ENCODE assay signal across 8 mouse cellular contexts in genomic region chr2:18047646-18048452, GRCm38 (mm10). TPM values are rescaled to one million over a fixed set of nuclear protein-coding genes. Genes with fewer than 3 reads are reported as not detected.
DNase-seq lines count a peak whose midpoint lies in the region; ATAC-seq and TF ChIP-seq lines count a peak whose summit lies in the region.

No protein-coding gene starts in this region.

- H3K36me3 ChIP-seq in embryonic facial prominence, embryonic 15.5 days, result no peaks in the 10 kb centered on the region
- no peaks in the 10 kb centered on the region for H3K36me3 ChIP-seq in heart, embryonic 14.5 days (ENCODE audit: control insufficient read depth, insufficient read depth, low read length)
- no peaks in the 10 kb centered on the region for H3K36me3 ChIP-seq in kidney, postnatal 0 days (ENCODE audit: insufficient read depth, low read length)
- no peaks in the 10 kb centered on the region for H3K36me3 ChIP-seq in liver, embryonic 15.5 days (replicated peaks)
- no peaks in the 10 kb centered on the region for H3K36me3 ChIP-seq in neural tube, embryonic 11.5 days (ENCODE audit: control insufficient read depth, insufficient read depth, low read length)

- peak overlapping the region; percentile 99 for H3K27ac ChIP-seq in embryonic facial prominence, embryonic 15.5 days (replicated peaks)
- H3K27ac ChIP-seq in heart, embryonic 14.5 days (replicated peaks in 1 of 2; ENCODE audit: control insufficient read depth in 1 of 2, insufficient read depth in 1 of 2, low read depth in 2 of 2, low read length in 2 of 2), result peak overlapping the region; percentile 97 to 99
- H3K27ac ChIP-seq in kidney, postnatal 0 days, result peak overlapping the region; percentile 99
- H3K27ac ChIP-seq in liver, embryonic 15.5 days (replicated peaks), result peak overlapping the region; percentile 75
- peak overlapping the region; percentile 100 for H3K27ac ChIP-seq in neural tube, embryonic 11.5 days (ENCODE audit: low read depth, low read length)

- peak; percentile 79 for ATAC-seq in embryonic facial prominence, embryonic 15.5 days (ENCODE audit: insufficient number of reproducible peaks, low FRiP score, low TSS enrichment, low read depth)
- peak; percentile 75 for ATAC-seq in heart, embryonic 14.5 days (ENCODE audit: insufficient number of reproducible peaks, insufficient read depth, low FRiP score, low read depth)
- peak; percentile 80 for ATAC-seq in kidney, postnatal 0 days (replicated peaks; ENCODE audit: low FRiP score, low read depth)
- peak; percentile 86 for ATAC-seq in liver, embryonic 15.5 days (ENCODE audit: insufficient read depth)
- peak; percentile 59 for ATAC-seq in neural tube, embryonic 11.5 days (ENCODE audit: insufficient read depth, low FRiP score, low TSS enrichment)

- H3K4me1 ChIP-seq in embryonic facial prominence, embryonic 15.5 days, result peaks cover 42% of the 10 kb centered on the region
- peaks cover 7 to 22% of the 10 kb centered on the region in 2 experiments; a peak in 3 of 4 replicates for H3K4me1 ChIP-seq in heart, embryonic 14.5 days (ENCODE audit: control insufficient read depth in 2 of 2, insufficient read depth in 2 of 2, low read length in 2 of 2)
- H3K4me1 ChIP-seq in kidney, postnatal 0 days (replicated peaks; ENCODE audit: insufficient read depth, low read length), result peaks cover 12% of the 10 kb centered on the region; the same call in 1 of the 2 replicates
- peaks cover 32% of the 10 kb centered on the region for H3K4me1 ChIP-seq in liver, embryonic 15.5 days (replicated peaks)
- H3K4me1 ChIP-seq in neural tube, embryonic 11.5 days (ENCODE audit: control insufficient read depth, insufficient read depth, low read length), result peaks cover 25% of the 10 kb centered on the region

- TF ChIP-seq CTCF in kidney, postnatal 0 days (IDR thresholded peaks at IDR 0.05; ENCODE audit: low read depth), result no peak

- H3K4me3 ChIP-seq in embryonic facial prominence, embryonic 15.5 days (replicated peaks), result peak overlapping the region; percentile 79
- peak overlapping the region; percentile 80 to 89 for H3K4me3 ChIP-seq in heart, embryonic 14.5 days (ENCODE audit: control insufficient read depth in 1 of 2, insufficient read depth in 1 of 2, low read depth in 1 of 2, low read length in 2 of 2)
- H3K4me3 ChIP-seq in kidney, postnatal 0 days (replicated peaks; ENCODE audit: low read depth, low read length), result peak overlapping the region; percentile 95
- H3K4me3 ChIP-seq in liver, embryonic 15.5 days (replicated peaks), result peak overlapping the region; percentile 64
- peak overlapping the region; percentile 99 for H3K4me3 ChIP-seq in neural tube, embryonic 11.5 days (ENCODE audit: low read depth, low read length)

- no peaks in the 10 kb centered on the region for H3K9me3 ChIP-seq in embryonic facial prominence, embryonic 15.5 days (replicated peaks)
- no peaks in the 10 kb centered on the region for H3K9me3 ChIP-seq in heart, embryonic 14.5 days (ENCODE audit: control insufficient read depth, low read length)
- H3K9me3 ChIP-seq in kidney, postnatal 0 days (replicated peaks; ENCODE audit: low read length), result no peaks in the 10 kb centered on the region
- no peaks in the 10 kb centered on the region for H3K9me3 ChIP-seq in liver, embryonic 15.5 days (replicated peaks)
- no peaks in the 10 kb centered on the region for H3K9me3 ChIP-seq in neural tube, embryonic 11.5 days (ENCODE audit: control insufficient read depth, low read length)

- peak; percentile 61 to 70 for DNase-seq in B cell, adult 2 months
- peak; percentile 76 for DNase-seq in adrenal gland, postnatal 25 days
- peak; percentile 90 for DNase-seq in kidney, postnatal 0 days (ENCODE audit: low spot score)
- peak; percentile 80 for DNase-seq in neural tube, embryonic 11.5 days (ENCODE audit: low spot score)
- DNase-seq in thymus, postnatal 0 days (ENCODE audit: low spot score), result peak; percentile 53

- no peaks in the 10 kb centered on the region for H3K27me3 ChIP-seq in embryonic facial prominence, embryonic 15.5 days
- H3K27me3 ChIP-seq in heart, embryonic 14.5 days (ENCODE audit: control insufficient read depth, insufficient read depth, low read length), result no peaks in the 10 kb centered on the region
- H3K27me3 ChIP-seq in kidney, postnatal 0 days (ENCODE audit: insufficient read depth, low read length), result no peaks in the 10 kb centered on the region
- peaks cover 96% of the 10 kb centered on the region for H3K27me3 ChIP-seq in liver, embryonic 15.5 days
- H3K27me3 ChIP-seq in neural tube, embryonic 11.5 days (ENCODE audit: control insufficient read depth, insufficient read depth, low read length), result no peaks in the 10 kb centered on the region

- H3K9ac ChIP-seq in embryonic facial prominence, embryonic 15.5 days, result peak overlapping the region; percentile 96
- H3K9ac ChIP-seq in heart, embryonic 14.5 days (ENCODE audit: low read length), result peak overlapping the region; percentile 99
- H3K9ac ChIP-seq in kidney, postnatal 0 days (ENCODE audit: low read depth, low read length), result peak overlapping the region; percentile 97
- peak overlapping the region; percentile 52 for H3K9ac ChIP-seq in liver, embryonic 15.5 days
- peak overlapping the region; percentile 100 for H3K9ac ChIP-seq in neural tube, embryonic 11.5 days (ENCODE audit: low read length)

- peak overlapping the region; percentile 73 for H3K4me2 ChIP-seq in embryonic facial prominence, embryonic 15.5 days (replicated peaks)
- H3K4me2 ChIP-seq in heart, embryonic 14.5 days (ENCODE audit: low read length), result peak overlapping the region; percentile 94
- peak overlapping the region; percentile 88 for H3K4me2 ChIP-seq in kidney, postnatal 0 days (ENCODE audit: low read length)
- peak overlapping the region; percentile 85 for H3K4me2 ChIP-seq in liver, embryonic 15.5 days
- H3K4me2 ChIP-seq in neural tube, embryonic 11.5 days (ENCODE audit: low read depth), result peak overlapping the region; percentile 84

- under 1% methylated on average over 70 of the region's 70 CpGs for WGBS in embryonic facial prominence, embryonic 15.5 days
- WGBS in heart, embryonic 14.5 days, result under 1% methylated on average over 70 of the region's 70 CpGs
- under 1% methylated on average over 61 of the region's 70 CpGs for WGBS in kidney, postnatal 0 days
- WGBS in liver, embryonic 15.5 days (ENCODE audit: insufficient replicate concordance), result under 1% methylated on average over 70 of the region's 70 CpGs
- WGBS in neural tube, embryonic 11.5 days, result under 1% methylated on average over 63 of the region's 70 CpGs

RNA-seq across cellular contexts. Expression of gene Skida1, which starts 1.0 kb away (rescaled TPM):
- total RNA-seq in adrenal gland, postnatal 25 days (2021), result 4.2 and 5.4 TPM in 2 replicates
- 5.7 and 6.1 TPM in 2 replicates for polyA plus RNA-seq in embryonic facial prominence, embryonic 15.5 days (2015; fragmentation: Nextera tagmentation; extraction: Ambion mirVana)
- 4.7 and 6.4 TPM in 2 replicates for polyA plus RNA-seq in heart, embryonic 14.5 days (2014; fragmentation: Nextera tagmentation; extraction: Ambion mirVana)
- 7.7 and 7.8 TPM in 2 replicates for polyA plus RNA-seq in kidney, postnatal 0 days (2015; fragmentation: Nextera tagmentation; extraction: Ambion mirVana)
- 0.37 and 0.47 TPM in 2 replicates for polyA plus RNA-seq in liver, embryonic 15.5 days (2015; fragmentation: Nextera tagmentation; extraction: Ambion mirVana)
- polyA plus RNA-seq in neural tube, embryonic 11.5 days (2014; fragmentation: Nextera tagmentation; extraction: Ambion mirVana), result 12.0 and 15.5 TPM in 2 replicates
- polyA plus RNA-seq in thymus, postnatal 0 days (2015; fragmentation: Nextera tagmentation; extraction: Ambion mirVana), result 0.65 and 0.77 TPM in 2 replicates

RNA-seq across cellular contexts. Expression of gene Mllt10, which starts 7.2 kb away (rescaled TPM):
- total RNA-seq in adrenal gland, postnatal 25 days (2021), result 59.0 and 68.1 TPM in 2 replicates
- 65.5 and 70.1 TPM in 2 replicates for polyA plus RNA-seq in embryonic facial prominence, embryonic 15.5 days (2015; fragmentation: Nextera tagmentation; extraction: Ambion mirVana)
- polyA plus RNA-seq in heart, embryonic 14.5 days (2014; fragmentation: Nextera tagmentation; extraction: Ambion mirVana), result 24.4 and 27.1 TPM in 2 replicates
- polyA plus RNA-seq in kidney, postnatal 0 days (2015; fragmentation: Nextera tagmentation; extraction: Ambion mirVana), result 48.9 and 49.2 TPM in 2 replicates
- polyA plus RNA-seq in liver, embryonic 15.5 days (2015; fragmentation: Nextera tagmentation; extraction: Ambion mirVana), result 26.2 and 27.9 TPM in 2 replicates
- 39.4 and 42.6 TPM in 2 replicates for polyA plus RNA-seq in neural tube, embryonic 11.5 days (2014; fragmentation: Nextera tagmentation; extraction: Ambion mirVana)
- 53.2 and 70.2 TPM in 2 replicates for polyA plus RNA-seq in thymus, postnatal 0 days (2015; fragmentation: Nextera tagmentation; extraction: Ambion mirVana)

RNA-seq across cellular contexts. Expression of gene A930004D18Rik, which starts 10.3 kb away (rescaled TPM):
- 2.1 and 3.7 TPM in 2 replicates for total RNA-seq in adrenal gland, postnatal 25 days (2021)
- 13.7 and 13.9 TPM in 2 replicates for polyA plus RNA-seq in embryonic facial prominence, embryonic 15.5 days (2015; fragmentation: Nextera tagmentation; extraction: Ambion mirVana)
- polyA plus RNA-seq in heart, embryonic 14.5 days (2014; fragmentation: Nextera tagmentation; extraction: Ambion mirVana), result 5.8 and 8.9 TPM in 2 replicates
- 14.9 and 17.9 TPM in 2 replicates for polyA plus RNA-seq in kidney, postnatal 0 days (2015; fragmentation: Nextera tagmentation; extraction: Ambion mirVana)
- polyA plus RNA-seq in liver, embryonic 15.5 days (2015; fragmentation: Nextera tagmentation; extraction: Ambion mirVana), result 1.3 and 1.4 TPM in 2 replicates
- 6.9 and 7.6 TPM in 2 replicates for polyA plus RNA-seq in neural tube, embryonic 11.5 days (2014; fragmentation: Nextera tagmentation; extraction: Ambion mirVana)
- polyA plus RNA-seq in thymus, postnatal 0 days (2015; fragmentation: Nextera tagmentation; extraction: Ambion mirVana), result 2.6 and 3.3 TPM in 2 replicates

RNA-seq across cellular contexts. Expression of gene H2al2a, which starts 51.1 kb away (rescaled TPM):
- not detected in 2 replicates for total RNA-seq in adrenal gland, postnatal 25 days (2021)
- polyA plus RNA-seq in embryonic facial prominence, embryonic 15.5 days (2015; fragmentation: Nextera tagmentation; extraction: Ambion mirVana), result not detected in 2 replicates
- polyA plus RNA-seq in heart, embryonic 14.5 days (2014; fragmentation: Nextera tagmentation; extraction: Ambion mirVana), result not detected in 2 replicates
- not detected in 2 replicates for polyA plus RNA-seq in kidney, postnatal 0 days (2015; fragmentation: Nextera tagmentation; extraction: Ambion mirVana)
- polyA plus RNA-seq in liver, embryonic 15.5 days (2015; fragmentation: Nextera tagmentation; extraction: Ambion mirVana), result not detected in 2 replicates
- not detected in 2 replicates for polyA plus RNA-seq in neural tube, embryonic 11.5 days (2014; fragmentation: Nextera tagmentation; extraction: Ambion mirVana)
- not detected in 2 replicates for polyA plus RNA-seq in thymus, postnatal 0 days (2015; fragmentation: Nextera tagmentation; extraction: Ambion mirVana)

Comparison
In these comparisons a context has a peak if more than half of its experiments do, and no peak if none do; other contexts are left out.
1. Peak in every context shown above with its lines: DNase-seq, ATAC-seq, H3K4me3 ChIP-seq and H3K27ac ChIP-seq.